Mouse (Mus musculus): Measurements from ENCODE around the gene Gm6993.

DNA sequence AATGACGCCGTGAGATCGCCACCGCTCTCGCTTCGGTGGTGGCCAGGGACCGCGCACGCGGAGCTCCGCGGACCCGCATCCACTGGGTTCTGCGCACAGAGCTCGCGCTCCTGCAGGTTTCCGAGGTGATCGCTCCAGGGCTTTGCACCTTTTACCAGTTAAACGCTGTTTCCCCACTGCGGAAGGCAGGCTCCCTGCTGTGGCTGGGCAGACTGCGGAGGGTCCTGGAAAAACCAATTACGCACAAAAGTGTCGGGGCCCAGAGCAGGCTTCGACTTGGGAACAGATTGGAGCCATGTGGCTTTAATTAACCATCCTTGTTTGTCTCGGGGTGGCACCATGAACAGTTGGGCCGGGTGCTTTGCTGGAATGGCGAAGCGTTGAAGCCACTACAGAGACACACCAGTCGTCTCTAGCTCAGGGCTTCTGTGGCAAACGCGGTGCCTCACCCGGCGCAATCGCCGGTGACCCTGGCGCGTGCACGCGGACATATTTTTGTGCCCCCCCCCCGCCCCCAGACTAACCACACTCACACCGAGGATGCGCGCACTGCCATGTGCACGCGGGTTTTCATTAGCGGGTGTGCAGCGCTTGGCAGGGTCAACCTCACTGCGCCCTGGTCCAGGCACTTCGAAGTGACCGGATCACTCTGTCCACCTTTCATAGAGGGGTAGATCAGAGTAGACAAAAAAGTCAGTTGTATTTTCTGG lies 25.3 kb downstream of the Gm6993 start:
- TF ChIP-seq CTCF (IDR thresholded peaks at IDR 0.05; ENCODE audit: low read depth) (no peak), EP300 (IDR thresholded peaks at IDR 0.05; ENCODE audit: low read depth) (no peak)
